Mouse (Mus musculus) thymus, postnatal 10 days (tissue): ENCODE results near the gene Gm8237.
"Not testable (repeated sequence)": the region's sequence is repeated elsewhere in the genome, so short reads cannot be mapped to it uniquely, and the experiment has no call there.

Experiments used
- DNase-seq, 2 experiments: peaks; one replicate each; pipeline ENCODE4 v3.0.0; 2021; ENCODE audit warnings: low spot score in 2 of 2

The Gm8237 gene

DNA sequence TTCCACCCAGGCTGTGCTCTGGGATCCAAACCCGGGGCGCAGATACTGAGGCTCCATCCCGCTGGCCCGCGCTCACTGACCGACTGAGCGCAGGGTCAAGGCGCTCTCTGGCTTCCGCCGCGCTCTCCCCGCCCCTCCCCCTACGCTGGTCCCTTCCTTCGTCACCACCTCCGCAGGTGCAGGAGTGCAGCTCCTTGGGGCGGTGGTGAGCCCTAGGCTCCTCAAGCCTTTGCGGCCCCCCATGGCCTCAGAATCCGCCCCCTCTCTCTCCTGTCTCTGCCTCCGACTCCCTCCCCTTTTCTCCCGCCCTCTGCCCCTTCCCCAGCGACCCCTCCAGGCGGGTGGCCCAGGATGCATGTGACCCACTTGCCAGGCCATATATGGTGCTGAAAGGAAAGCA, at the start of gene Gm8237:
TSS of gene Gm8237 (minus strand) at position 142 of the 400 bp plus-strand sequence.
- DNase-seq, result not testable (repeated sequence)

- DNase-seq, result not testable (repeated sequence)
Measured at GRCm38 (mm10) chr14:5923276-5923675, 43.1 kb upstream of the Gm8237 start.

DNA sequence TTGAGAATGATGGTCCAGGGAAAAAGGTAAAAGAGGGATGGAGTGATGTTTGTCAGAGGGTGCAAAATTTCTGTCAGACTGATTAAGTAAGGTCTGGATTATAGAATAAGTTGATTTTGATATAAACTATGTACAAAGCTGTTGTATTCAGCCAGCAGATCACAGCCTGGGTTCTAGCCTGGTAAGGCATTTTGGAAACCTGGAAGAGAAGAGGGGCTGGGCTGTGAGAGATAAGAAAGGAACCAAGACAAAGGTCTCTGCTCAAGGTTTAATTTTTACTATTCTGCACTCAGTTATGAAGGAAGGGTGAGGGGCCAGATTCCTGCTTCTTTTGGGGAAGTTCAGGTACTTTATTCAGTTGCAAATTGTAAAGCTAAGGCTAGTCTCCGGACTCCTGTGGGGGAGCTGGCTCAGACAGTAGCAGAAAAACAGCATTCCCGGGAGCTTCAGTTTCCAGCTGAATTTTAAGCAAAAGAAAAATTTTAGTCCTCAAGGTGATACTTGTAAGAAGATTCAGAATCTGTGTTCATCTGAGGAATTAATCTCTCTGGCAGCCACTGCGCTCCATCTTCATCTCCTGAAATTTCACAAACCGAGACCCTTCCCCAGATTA, 38.3 kb upstream of the Gm8237 start:
- DNase-seq, result peak in 1 of 2 experiments; percentile 4

DNA sequence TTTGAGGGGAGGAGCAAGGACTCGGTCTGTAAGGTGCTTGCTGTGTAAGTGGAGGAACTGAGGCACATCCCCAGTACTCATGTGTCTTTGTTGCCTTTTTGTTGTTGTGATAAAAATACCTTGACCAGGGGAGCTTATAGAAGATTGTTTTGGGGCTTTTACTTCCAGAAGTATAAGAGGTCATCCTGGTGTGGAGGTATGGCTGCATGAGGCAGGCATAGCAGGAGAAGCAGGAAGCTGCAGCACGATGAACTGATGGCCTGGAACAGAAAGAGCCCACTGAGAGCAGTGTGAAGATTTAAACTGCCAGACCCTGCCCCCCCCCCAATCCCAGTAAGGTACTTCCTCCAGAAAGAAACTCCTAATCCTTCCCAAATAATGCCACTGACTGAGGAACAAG, 33.5 kb upstream of the Gm8237 start:
- DNase-seq, result not testable (repeated sequence)

DNA sequence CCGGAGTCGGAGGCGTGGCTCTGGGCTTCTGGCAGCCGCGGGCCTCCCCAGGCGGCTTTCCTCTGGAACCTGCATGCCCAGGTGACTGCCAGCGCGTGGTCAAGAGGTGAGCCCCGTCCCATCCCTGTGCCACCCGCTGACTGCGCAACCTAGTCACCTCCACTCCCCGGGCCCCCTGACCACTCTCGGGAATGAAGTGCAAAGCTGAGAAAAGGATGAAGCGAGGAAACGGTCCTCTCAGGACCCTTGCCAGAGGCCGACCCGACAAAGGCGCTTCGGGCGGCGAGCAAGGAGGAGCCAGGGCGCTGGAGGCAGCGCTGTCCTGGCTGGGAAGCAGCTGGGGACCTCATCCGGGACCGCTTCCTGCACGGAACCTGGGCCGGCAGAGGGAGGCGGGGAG, 391 bp downstream of the Gm8237 start:
- not testable (repeated sequence) for DNase-seq

- DNase-seq, result not testable (repeated sequence)
Measured at GRCm38 (mm10) chr14:5879136-5879535, 1.0 kb downstream of the Gm8237 start.

- not testable (repeated sequence) for DNase-seq
Measured at GRCm38 (mm10) chr14:5855911-5856310, 24.3 kb downstream of the Gm8237 start.

- not testable (repeated sequence) for DNase-seq
Measured at GRCm38 (mm10) chr14:5830229-5830628, 50.0 kb downstream of the Gm8237 start, which contains the start of gene Gm3424. Gm3424 (minus strand) TSS chr14:5830329.

DNA sequence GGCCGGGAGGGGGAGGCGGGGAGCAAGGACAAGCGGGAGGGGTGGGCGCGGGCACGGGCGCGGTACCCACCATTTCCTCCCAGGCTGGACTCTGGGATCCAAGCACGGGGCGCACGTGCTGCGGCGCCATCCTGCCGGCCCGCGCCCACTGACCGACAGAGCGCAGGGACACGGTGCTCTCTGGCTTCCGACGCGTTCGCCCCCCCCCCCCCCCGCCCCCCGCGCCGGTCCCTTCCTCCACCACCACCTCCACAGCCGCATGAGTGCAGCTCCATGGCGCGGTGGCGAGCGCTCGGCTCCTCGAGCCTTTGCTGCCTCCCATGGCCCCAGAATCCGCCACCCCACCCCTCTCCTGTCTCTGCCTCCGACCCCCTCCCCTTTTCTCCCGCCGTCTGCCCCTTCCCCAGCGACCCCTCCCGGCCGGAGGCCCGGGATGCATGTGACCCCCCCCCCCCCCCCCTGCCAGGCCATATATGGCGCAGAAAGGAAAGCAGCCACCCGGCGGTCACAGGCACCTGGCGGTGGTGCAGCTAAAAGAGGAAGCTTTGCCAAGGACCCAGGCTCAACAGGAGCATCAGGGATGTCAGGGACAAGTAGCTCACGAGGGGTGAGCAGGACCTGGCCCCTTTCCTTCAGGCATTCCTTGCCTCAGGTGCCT, 67.4 kb downstream of the Gm8237 start:
- not testable (repeated sequence) for DNase-seq
